Mouse (Mus musculus) ES-E14 (cell line): Measurements from ENCODE around the gene Dkc1. TPM values are rescaled to one million over a fixed set of nuclear protein-coding genes. Genes with fewer than 3 reads are reported as not detected.
A peak's percentile ranks its signal among the peaks of the same experiment; 100 is the strongest.

ENCODE experiments used
- DNase-seq: peaks from one replicate; pipeline ENCODE4 v3.0.0-alpha.2; 2013; ENCODE audit warnings: low read depth, low spot score
- H3K27ac ChIP-seq: 2 replicates; pipeline ENCODE4 v1.5.1; 2012; ENCODE audit warnings: low read depth, mild to moderate bottlenecking, low read length, moderate library complexity, mixed read lengths; ENCODE audit not compliant: poor library complexity, insufficient read depth, severe bottlenecking
- H3K36me3 ChIP-seq: 2 replicates; pipeline ENCODE4 v1.6.1; 2012; ENCODE audit warnings: mild to moderate bottlenecking, low read length, moderate library complexity, mixed read lengths; ENCODE audit not compliant: control insufficient read depth, poor library complexity, insufficient read depth, severe bottlenecking
- H3K4me1 ChIP-seq, 2 experiments: fragments of 150-350 bp in 1 of 2; sonication (generic) in 1 of 2; 2 replicates each; pipeline ENCODE4 v1.6.1; 2012; ENCODE audit warnings: low read length in 2 of 2, mild to moderate bottlenecking in 1 of 2, mixed read lengths in 1 of 2; ENCODE audit not compliant: control insufficient read depth in 2 of 2, insufficient read depth in 2 of 2, poor library complexity in 1 of 2
- H3K4me3 ChIP-seq, 2 experiments: fragments of 150-350 bp in 1 of 2; sonication (generic) in 1 of 2; 2 replicates each; pipeline ENCODE4 v1.5.1; 2012; ENCODE audit warnings: low read length in 2 of 2, low read depth in 1 of 2, mild to moderate bottlenecking in 1 of 2, mixed read lengths in 1 of 2; ENCODE audit not compliant: insufficient read depth in 1 of 2, poor library complexity in 1 of 2, severe bottlenecking in 1 of 2
- H3K9ac ChIP-seq: 2 replicates; pipeline ENCODE4 v1.6.1; 2012; ENCODE audit warnings: low read depth, mild to moderate bottlenecking, low read length, mixed read lengths; ENCODE audit not compliant: poor library complexity, insufficient read depth, severe bottlenecking
- H3K9me3 ChIP-seq: fragments of 150-350 bp; sonication (generic); 2 replicates; pipeline ENCODE4 v1.6.1; 2012; ENCODE audit warnings: low read depth, mild to moderate bottlenecking, low read length; ENCODE audit not compliant: control insufficient read depth, insufficient read depth
- CHD2 ChIP-seq: IDR thresholded peaks from 2 replicates; pipeline ENCODE4 v1.6.1; 2014; ENCODE audit warnings: mild to moderate bottlenecking, low read depth, low read length, inconsistent platforms
- HCFC1 ChIP-seq: IDR thresholded peaks from 2 replicates; pipeline ENCODE4 v1.6.1; 2012; ENCODE audit warnings: low read length, inconsistent platforms, borderline replicate concordance; ENCODE audit not compliant: insufficient read depth
- MAFK ChIP-seq: IDR thresholded peaks from 2 replicates; pipeline ENCODE4 v1.6.1; 2014; ENCODE audit warnings: mild to moderate bottlenecking, low read depth, low read length, inconsistent platforms; ENCODE audit not compliant: insufficient read depth
- ZC3H11A ChIP-seq: IDR thresholded peaks from 2 replicates; pipeline ENCODE4 v1.6.1; 2012; ENCODE audit warnings: low read depth, mild to moderate bottlenecking, inconsistent platforms, low read length, borderline replicate concordance
- ZNF384 ChIP-seq: IDR thresholded peaks from 2 replicates; pipeline ENCODE4 v1.6.1; 2012; ENCODE audit warnings: low read depth, low read length, inconsistent platforms
- in situ Hi-C, 2 experiments: fragments of 600-800 bp; cut with MboI; formaldehyde crosslinking; loops; one replicate each; pipeline ENCODE4 v1.15.1; 2025; ENCODE audit warnings: low sequenced_read_pairs in 2 of 2, inconsistent platforms in 1 of 2; ENCODE audit not compliant: unreplicated experiment in 2 of 2
- total RNA-seq: library from RNA; depleted of rRNA; stranded (reverse); fragments of 300-350 nt; gene quantifications from 2 replicates; pipeline ENCODE4 v1.2.3, GENCODE M21; 2012; rRNA removed

The Dkc1 gene
- total RNA-seq, result 190 and 231 TPM in 2 replicates

DNA sequence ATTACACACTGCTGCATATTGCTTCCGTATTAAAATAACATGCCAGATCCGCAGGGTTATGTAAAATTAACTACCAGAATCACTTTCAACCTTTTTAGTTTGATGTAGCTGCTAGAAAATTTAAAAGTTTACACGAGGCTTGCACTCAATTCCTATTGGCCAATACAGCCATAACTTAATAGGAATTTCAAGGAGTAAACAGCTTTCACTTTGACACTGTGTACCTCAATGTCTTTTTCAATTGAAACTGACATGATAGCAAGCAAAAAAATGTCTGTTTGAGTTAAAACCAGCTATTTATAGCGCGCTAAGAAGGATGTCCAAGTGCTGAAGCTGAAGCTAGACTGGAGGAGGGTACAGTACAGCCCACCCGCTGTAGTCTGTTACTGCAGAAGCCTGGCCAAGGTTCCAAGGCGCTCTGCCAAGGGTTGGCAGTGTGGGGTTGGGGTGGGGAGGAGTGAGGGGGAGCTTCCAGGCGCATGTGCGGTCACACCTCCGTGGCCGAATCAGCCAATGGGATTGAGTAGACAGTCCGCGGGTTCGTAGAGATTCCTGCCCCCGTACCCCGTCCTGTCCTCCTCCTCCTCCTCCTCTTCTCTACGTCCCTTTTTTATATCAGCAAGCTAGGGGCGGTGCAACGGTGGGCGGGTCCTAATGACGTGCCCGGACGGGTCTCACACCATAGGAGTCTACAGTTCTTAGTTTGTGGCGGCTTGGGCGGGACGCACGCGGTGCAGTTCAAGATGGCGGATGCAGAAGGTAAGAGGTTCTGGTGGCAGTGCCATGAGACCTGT is at the start of gene Dkc1:
Gene Dkc1 (plus strand): TSS at position 486 of the 794 bp plus-strand sequence.
- in situ Hi-C loops, result no loop called here
- H3K27ac ChIP-seq, result peak within 1 kb of the TSS; percentile 88
- peaks cover 10% of the 10 kb centered on the region for H3K36me3 ChIP-seq

DNA sequence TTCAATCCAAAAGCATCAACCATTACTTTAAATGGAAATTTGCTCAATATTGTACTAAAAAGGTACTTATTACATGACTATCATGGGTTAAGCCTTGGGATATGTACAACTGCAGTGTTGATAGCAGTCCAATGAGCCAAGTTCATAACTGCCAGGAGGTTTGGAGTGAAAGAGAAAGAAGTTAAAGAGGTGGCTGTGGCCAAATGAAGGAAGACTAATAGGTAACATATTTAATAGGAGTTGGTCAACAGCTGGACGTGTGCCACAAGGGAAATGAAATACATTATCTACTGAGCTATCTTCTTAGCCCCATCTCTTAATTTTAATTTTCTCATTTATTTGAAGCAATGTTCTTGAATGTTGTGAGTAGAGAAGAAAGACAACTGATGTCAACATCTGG is 49.7 kb upstream of the Dkc1 start:
- TF ChIP-seq CHD2, result no peak
- TF ChIP-seq ZNF384, result no peak
- no peak for TF ChIP-seq ZC3H11A
- no peak for TF ChIP-seq HCFC1
- no peak for TF ChIP-seq MAFK

More for the DNA sequence above, at the start of gene Dkc1:
- DNase-seq, result peak; percentile 81
- H3K9me3 ChIP-seq, result no peaks in the 10 kb centered on the region
- H3K4me3 ChIP-seq, result peak within 1 kb of the TSS; percentile 83 to 99
- no peak for TF ChIP-seq HCFC1
- TF ChIP-seq ZNF384, result no peak
- no peak for TF ChIP-seq ZC3H11A
- no peak for TF ChIP-seq CHD2
- no peak for TF ChIP-seq MAFK
- H3K9ac ChIP-seq, result peak within 1 kb of the TSS; percentile 100
- no peaks in the 10 kb centered on the region for H3K4me1 ChIP-seq

DNA sequence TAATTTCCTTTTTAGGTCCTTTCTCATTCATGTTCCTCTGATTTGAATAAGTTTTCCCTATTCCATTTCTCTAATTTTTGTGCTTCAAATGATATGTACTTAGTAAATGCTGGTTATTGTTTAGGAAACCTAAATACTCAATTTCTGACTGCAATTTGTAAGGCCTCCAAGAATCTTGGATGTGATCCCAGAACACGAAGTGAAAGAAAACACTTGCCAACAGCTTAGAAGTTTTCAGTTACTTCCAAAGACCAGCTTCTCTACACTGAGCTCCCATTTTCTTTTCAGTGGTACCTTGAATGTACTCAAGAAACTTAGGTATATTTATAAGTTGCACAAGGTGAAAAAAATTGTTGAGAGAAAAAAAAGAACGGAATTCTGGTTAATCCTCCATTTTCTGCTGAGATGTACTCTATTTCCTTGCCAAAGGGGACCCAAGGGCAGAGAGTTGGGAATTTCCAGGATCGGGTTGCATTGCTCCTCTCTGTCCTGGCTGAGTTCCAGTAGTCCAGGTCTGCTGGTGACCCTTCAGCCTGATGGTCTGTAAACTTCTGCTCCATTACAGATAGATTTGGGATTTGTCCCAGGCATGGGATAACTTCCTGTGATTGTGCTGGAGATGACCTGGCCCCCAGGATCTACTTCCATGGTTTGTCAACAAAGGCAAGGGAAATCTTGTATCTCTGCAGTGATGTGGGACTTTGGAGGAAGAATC is 48.6 kb upstream of the Dkc1 start:
- H3K27ac ChIP-seq, result no peak overlapping the region
- no peak overlapping the region for H3K4me3 ChIP-seq
- no peaks in the 10 kb centered on the region for H3K36me3 ChIP-seq
- no peaks in the 10 kb centered on the region for H3K4me1 ChIP-seq
- DNase-seq, result no peak
- no peak for TF ChIP-seq CHD2
- no peak for TF ChIP-seq ZNF384
- TF ChIP-seq ZC3H11A, result no peak
- no peak for TF ChIP-seq HCFC1
- TF ChIP-seq MAFK, result no peak
- no peaks in the 10 kb centered on the region for H3K9me3 ChIP-seq
- in situ Hi-C loops, result no loop called here
- no peak overlapping the region for H3K9ac ChIP-seq

More for the DNA sequence above, 49.7 kb upstream of the Dkc1 start:
- Histone ChIP-seq H3K9ac (no peak overlapping the region), H3K4me3 (no peak overlapping the region), H3K4me1 (no peaks in the 10 kb centered on the region), H3K36me3 (no peaks in the 10 kb centered on the region), H3K9me3 (no peaks in the 10 kb centered on the region), H3K27ac (no peak overlapping the region)
- in situ Hi-C loops, result no loop called here
- no peak for DNase-seq

GRCm38 (mm10) chrX:75056120-75056775 is 39.4 kb upstream of the Dkc1 start:
- in situ Hi-C loops, result no loop called here
- no peak overlapping the region for H3K27ac ChIP-seq
- H3K4me1 ChIP-seq, result no peaks in the 10 kb centered on the region
- no peak for DNase-seq
- H3K9ac ChIP-seq, result no peak overlapping the region
- H3K9me3 ChIP-seq, result no peaks in the 10 kb centered on the region
- no peaks in the 10 kb centered on the region for H3K36me3 ChIP-seq
- TF ChIP-seq ZNF384 (no peak), ZC3H11A (no peak), CHD2 (no peak), HCFC1 (no peak)
- H3K4me3 ChIP-seq, result no peak overlapping the region
